Mouse (Mus musculus) CH12.LX (cell line): ENCODE results near the gene Celf5. TPM values are rescaled to one million over a fixed set of nuclear protein-coding genes. Genes with fewer than 3 reads are reported as not detected.

ENCODE experiments used
- DNase-seq: peaks from one replicate; pipeline ENCODE4 v3.0.0-alpha.2; 2013; ENCODE audit errors: extremely low read depth
- H3K27ac ChIP-seq: 2 replicates; pipeline ENCODE4 v1.5.1; 2012; ENCODE audit warnings: low read depth, mild to moderate bottlenecking, control low read depth, moderate library complexity; ENCODE audit not compliant: insufficient read depth
- H3K27me3 ChIP-seq: replicated peaks from 2 replicates; pipeline ENCODE3; 2012; ENCODE audit warnings: inconsistent platforms
- H3K36me3 ChIP-seq, 2 experiments: replicated peaks in 1 of 2; 2 replicates each; pipeline versions ENCODE3 to v1.6.1; 2012; ENCODE audit warnings: inconsistent platforms in 1 of 2, low read length in 1 of 2, mild to moderate bottlenecking in 1 of 2, mixed read lengths in 1 of 2, moderate library complexity in 1 of 2; ENCODE audit not compliant: control insufficient read depth in 1 of 2, insufficient read depth in 1 of 2
- H3K4me1 ChIP-seq, 2 experiments: 2 replicates each; pipeline ENCODE4 v1.6.1; 2012; ENCODE audit warnings: inconsistent platforms in 1 of 2, moderate library complexity in 1 of 2; ENCODE audit not compliant: insufficient read depth in 2 of 2, control insufficient read depth in 1 of 2
- H3K4me2 ChIP-seq: 2 replicates; pipeline ENCODE4 v1.6.1; 2012; ENCODE audit warnings: low read depth, mild to moderate bottlenecking, control low read depth; ENCODE audit not compliant: poor library complexity, insufficient read depth, severe bottlenecking
- H3K4me3 ChIP-seq, 3 experiments: fragments of 150-350 bp in 1 of 3; sonication (generic) in 1 of 3; replicated peaks in 1 of 3; 2 replicates each; pipeline versions ENCODE3 to v1.5.1; 2011 to 2012; ENCODE audit warnings: low read depth in 2 of 3, low read length in 2 of 3, mild to moderate bottlenecking in 2 of 3, moderate library complexity in 2 of 3, control low read depth in 1 of 3, improper control_type of control experiment in 1 of 3, inconsistent platforms in 1 of 3, mixed read lengths in 1 of 3; ENCODE audit not compliant: poor library complexity in 1 of 3
- H3K79me2 ChIP-seq: replicated peaks from 2 replicates; pipeline ENCODE4 v1.6.1; 2012; ENCODE audit warnings: mild to moderate bottlenecking, moderate library complexity; ENCODE audit not compliant: control insufficient read depth, poor library complexity, insufficient read depth, severe bottlenecking; ENCODE audit errors: extremely low read depth
- H3K9ac ChIP-seq: 2 replicates; pipeline ENCODE4 v1.6.1; 2012; ENCODE audit warnings: low read depth, mild to moderate bottlenecking, control low read depth, moderate library complexity; ENCODE audit not compliant: insufficient read depth
- H3K9me3 ChIP-seq: replicated peaks from 2 replicates; pipeline ENCODE3; 2012; ENCODE audit warnings: low read length, inconsistent platforms, mixed read lengths
- CHD1 ChIP-seq: IDR thresholded peaks from 2 replicates; pipeline ENCODE4 v1.6.1; 2012; ENCODE audit warnings: low read depth, low read length, improper control_type of control experiment, inconsistent platforms
- CHD2 ChIP-seq: IDR thresholded peaks from 2 replicates; pipeline ENCODE4 v1.6.1; 2011; ENCODE audit warnings: low read length, improper control_type of control experiment
- E2F4 ChIP-seq: IDR thresholded peaks from 2 replicates; pipeline ENCODE4 v1.6.1; 2011; ENCODE audit warnings: low read depth, low read length, improper control_type of control experiment; ENCODE audit not compliant: insufficient replicate concordance
- ELF1 ChIP-seq: IDR thresholded peaks from 2 replicates; pipeline ENCODE4 v1.6.1; 2014; ENCODE audit warnings: low read depth, mild to moderate bottlenecking, inconsistent platforms, low read length, improper control_type of control experiment
- GABPA ChIP-seq: IDR thresholded peaks from 2 replicates; pipeline ENCODE4 v1.6.1; 2012; ENCODE audit warnings: low read depth, low read length, improper control_type of control experiment, inconsistent platforms; ENCODE audit not compliant: insufficient replicate concordance
- IRF4 ChIP-seq: IDR thresholded peaks from 2 replicates; pipeline ENCODE4 v1.6.1; 2014; ENCODE audit warnings: low read depth, mild to moderate bottlenecking, inconsistent platforms, low read length, improper control_type of control experiment
- KAT2A ChIP-seq: IDR thresholded peaks from 2 replicates; pipeline ENCODE4 v1.6.1; 2012; ENCODE audit warnings: low read length, improper control_type of control experiment, inconsistent platforms; ENCODE audit not compliant: insufficient replicate concordance
- MXI1 ChIP-seq: IDR thresholded peaks from 2 replicates; pipeline ENCODE4 v1.6.1; 2011; ENCODE audit warnings: mild to moderate bottlenecking, low read depth, low read length, improper control_type of control experiment
- NRF1 ChIP-seq: IDR thresholded peaks from 2 replicates; pipeline ENCODE4 v1.6.1; 2014; ENCODE audit warnings: low read depth, mild to moderate bottlenecking, inconsistent platforms, low read length, improper control_type of control experiment, moderate library complexity
- POLR2A ChIP-seq: IDR thresholded peaks from 2 replicates; pipeline ENCODE4 v1.6.1; 2011; ENCODE audit warnings: low read depth, mild to moderate bottlenecking, improper control_type of control experiment, low read length
- RCOR1 ChIP-seq: conservative IDR thresholded peaks from 2 replicates; pipeline ENCODE4 v1.6.1; 2012; ENCODE audit warnings: low read depth, mild to moderate bottlenecking, inconsistent platforms, low read length, improper control_type of control experiment
- SIN3A ChIP-seq: IDR thresholded peaks from 2 replicates; pipeline ENCODE4 v1.6.1; 2012; ENCODE audit warnings: low read length, improper control_type of control experiment, inconsistent platforms
- USF1 ChIP-seq: IDR thresholded peaks from 2 replicates; pipeline ENCODE4 v1.6.1; 2014; ENCODE audit warnings: low read depth, mild to moderate bottlenecking, inconsistent platforms, low read length, improper control_type of control experiment
- USF2 ChIP-seq: conservative IDR thresholded peaks from 2 replicates; pipeline ENCODE4 v1.6.1; 2011; ENCODE audit warnings: low read depth, low read length, improper control_type of control experiment
- ZC3H11A ChIP-seq: IDR thresholded peaks from 2 replicates; pipeline ENCODE4 v1.6.1; 2012; ENCODE audit warnings: low read depth, mild to moderate bottlenecking, inconsistent platforms, low read length, improper control_type of control experiment
- dilution Hi-C: fragments of 300-500 bp; cut with MboI; formaldehyde crosslinking; loops from 2 replicates; pipeline ENCODE4 v1.14.3; 2020; ENCODE audit warnings: low sequenced_read_pairs; ENCODE audit not compliant: extremely low pct_unique_long_range_greater_than_20kb, extremely low pct_ligation_motif_present
- in situ Hi-C: fragments of 300-500 bp; cut with MboI; formaldehyde crosslinking; loops from 3 replicates; pipeline ENCODE4 v1.14.3; 2019; ENCODE audit warnings: low sequenced_read_pairs, low pct_ligation_motif_present, low pct_unique_long_range_greater_than_20kb, mixed read lengths
- polyA plus RNA-seq: library from polyadenylated mRNA; unstranded; fragments of >175 nt; gene quantifications from 2 replicates; pipeline ENCODE4 v1.2.1, GENCODE M21; 2012; ENCODE audit warnings: low read depth; ENCODE audit not compliant: insufficient read length
- total RNA-seq, 2 experiments: library from RNA; depleted of rRNA; stranded (reverse); fragments of 300-350 nt in 1 of 2; fragments of >200 nt in 1 of 2; gene quantifications; 2 replicates each; pipeline ENCODE4 v1.2.3; 2012 to 2014

Gene Celf5
- total and polyA plus RNA-seq, 3 experiments, result 0.07 to 0.08 TPM; not detected in 1

DNA sequence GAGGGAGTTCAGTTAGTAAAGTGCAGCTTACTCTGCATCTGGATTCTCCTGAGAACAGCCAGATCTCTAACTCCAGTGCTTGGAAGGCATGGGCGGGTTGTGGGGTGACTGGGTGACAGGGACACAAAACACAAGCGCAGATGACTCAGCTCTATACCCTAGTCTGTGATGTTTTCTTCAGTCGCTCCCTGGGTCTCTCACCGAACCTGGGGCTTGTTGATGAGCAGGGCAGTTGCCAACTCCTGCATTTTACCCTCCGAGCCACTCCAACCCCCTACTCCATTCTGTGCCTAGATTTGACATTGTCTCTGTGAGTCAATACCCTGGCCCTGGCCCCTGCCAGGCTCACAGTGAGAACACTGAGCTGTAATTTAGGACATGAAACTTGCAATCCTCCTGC lies 19.4 kb upstream of the Celf5 start:
- no peak for TF ChIP-seq IRF4
- TF ChIP-seq GABPA, result no peak
- no peak for TF ChIP-seq NRF1
- TF ChIP-seq ZC3H11A, result no peak
- no peak for TF ChIP-seq KAT2A
- TF ChIP-seq SIN3A, result no peak
- TF ChIP-seq RCOR1, result no peak
- TF ChIP-seq ELF1, result no peak
- TF ChIP-seq MXI1, result no peak
- peaks cover 12 to 25% of the 10 kb centered on the region in 2 experiments for H3K4me1 ChIP-seq
- no peak for DNase-seq
- H3K9me3 ChIP-seq, result peaks cover 6% of the 10 kb centered on the region
- in situ Hi-C loops, result no loop called here
- H3K4me2 ChIP-seq, result no peak overlapping the region
- no peak overlapping the region for H3K27ac ChIP-seq
- peaks cover 2% of the 10 kb centered on the region for H3K27me3 ChIP-seq
- H3K9ac ChIP-seq, result no peak overlapping the region
- no peaks in the 10 kb centered on the region for H3K79me2 ChIP-seq
- no peak overlapping the region for H3K4me3 ChIP-seq
- dilution Hi-C loops, result no loop called here
- H3K36me3 ChIP-seq, result peaks cover 0 to 15% of the 10 kb centered on the region in 2 experiments

DNA sequence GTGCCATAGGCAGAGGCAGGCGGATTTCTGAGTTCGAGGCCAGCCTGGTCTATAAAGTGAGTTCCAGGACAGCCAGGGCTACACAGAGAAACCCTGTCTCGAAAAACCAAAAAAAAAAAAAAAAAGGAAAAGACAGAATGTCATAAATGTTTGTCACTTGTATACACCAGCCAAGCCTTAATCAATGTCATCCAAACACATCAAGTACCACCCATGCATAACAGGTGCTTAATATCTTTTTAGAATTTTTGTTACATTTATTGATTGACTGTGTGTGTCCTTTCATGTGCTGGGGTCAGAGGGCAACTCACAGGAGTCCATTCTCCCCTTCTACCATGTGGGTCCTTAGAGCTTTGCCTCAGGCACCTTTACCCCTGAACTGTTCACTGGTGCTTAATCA lies 17.5 kb upstream of the Celf5 start, which contains the start of gene S1pr4:
TSS of gene S1pr4 (minus strand) at position 101 of the 400 bp plus-strand sequence.
- H3K4me2 ChIP-seq, result no peak within 1 kb of the TSS
- H3K79me2 ChIP-seq, result peaks cover 10% of the 10 kb centered on the region
- in situ Hi-C loops, result no loop called here
- no peak within 1 kb of the TSS for H3K9ac ChIP-seq
- H3K27ac ChIP-seq, result no peak within 1 kb of the TSS
- H3K9me3 ChIP-seq, result peaks cover 2% of the 10 kb centered on the region
- no peak for DNase-seq
- H3K4me1 ChIP-seq, result peaks cover 14 to 30% of the 10 kb centered on the region in 2 experiments
- peaks cover 2% of the 10 kb centered on the region for H3K27me3 ChIP-seq
- peaks cover 0 to 2% of the 10 kb centered on the region in 2 experiments for H3K36me3 ChIP-seq
- TF ChIP-seq USF2 (no peak), CHD1 (no peak), RCOR1 (no peak), POLR2A (no peak), E2F4 (no peak), USF1 (no peak), CHD2 (no peak), NRF1 (no peak)
- dilution Hi-C loops, result no loop called here
- H3K4me3 ChIP-seq, result no peak within 1 kb of the TSS
